Mouse (Mus musculus) myocyte (in vitro differentiated cells): ENCODE measurements around the gene Por.

Source experiments
- CEBPB ChIP-seq: IDR thresholded peaks from 2 replicates; pipeline ENCODE4 v1.6.1; 2011; ENCODE audit warnings: mild to moderate bottlenecking, moderate library complexity; ENCODE audit not compliant: poor library complexity, insufficient read depth, severe bottlenecking
- E2F4 ChIP-seq: IDR thresholded peaks from one replicate; pipeline ENCODE4 v1.6.1; 2011; ENCODE audit warnings: mild to moderate bottlenecking, control low read depth, moderate library complexity; ENCODE audit not compliant: insufficient read depth
- MAX ChIP-seq: IDR thresholded peaks from one replicate; pipeline ENCODE4 v1.6.1; 2011; ENCODE audit warnings: low read depth, mild to moderate bottlenecking, control low read depth
- MYOD1 ChIP-seq, 3 experiments: IDR thresholded peaks; one replicate each; pipeline ENCODE4 v1.6.1; 2011; ENCODE audit warnings: control low read depth in 2 of 3, low read depth in 2 of 3, mild to moderate bottlenecking in 2 of 3, moderate library complexity in 1 of 3; ENCODE audit not compliant: insufficient read length in 2 of 3, control insufficient read depth in 1 of 3
- MYOG ChIP-seq, 3 experiments: IDR thresholded peaks; one replicate each; pipeline ENCODE4 v1.6.1; 2011; ENCODE audit warnings: control low read depth in 2 of 3, low read depth in 2 of 3, mild to moderate bottlenecking in 2 of 3; ENCODE audit not compliant: insufficient read length in 2 of 3, control insufficient read depth in 1 of 3, insufficient read depth in 1 of 3
- POLR2A ChIP-seq: IDR thresholded peaks from one replicate; pipeline ENCODE4 v1.6.1; 2011; ENCODE audit warnings: low read depth, mild to moderate bottlenecking, control low read depth, moderate library complexity; ENCODE audit not compliant: insufficient read length
- POLR2AphosphoS2 ChIP-seq: IDR thresholded peaks from one replicate; pipeline ENCODE4 v1.6.1; 2011; ENCODE audit warnings: low read depth, control low read depth; ENCODE audit not compliant: insufficient read length
- REST ChIP-seq: IDR thresholded peaks from one replicate; pipeline ENCODE4 v1.6.1; 2011; ENCODE audit warnings: mild to moderate bottlenecking, control low read depth, moderate library complexity; ENCODE audit not compliant: insufficient read depth, insufficient read length
- SRF ChIP-seq: IDR thresholded peaks from one replicate; pipeline ENCODE4 v1.6.1; 2011; ENCODE audit warnings: low read depth; ENCODE audit not compliant: control insufficient read depth, insufficient read length
- TCF12 ChIP-seq: IDR thresholded peaks from one replicate; pipeline ENCODE4 v1.6.1; 2011; ENCODE audit warnings: mild to moderate bottlenecking, control low read depth; ENCODE audit not compliant: poor library complexity, insufficient read depth, severe bottlenecking
- TCF3 ChIP-seq: IDR thresholded peaks from one replicate; pipeline ENCODE4 v1.6.1; 2011; ENCODE audit warnings: low read depth, control low read depth; ENCODE audit not compliant: insufficient read length
- USF1 ChIP-seq: IDR thresholded peaks from one replicate; pipeline ENCODE4 v1.6.1; 2011; ENCODE audit warnings: low read depth, mild to moderate bottlenecking, control low read depth, moderate library complexity

GRCm38 (mm10) chr5:135724536-135725322, 54.9 kb downstream of the Por start:
- TF ChIP-seq E2F4 (no peak), POLR2AphosphoS2 (no peak), POLR2A (no peak), TCF12 (no peak), REST (no peak), MYOD1 (IDR thresholded peaks at IDR 0.05; ENCODE audit: control insufficient read depth in 1 of 3, insufficient read length in 2 of 3, low read depth in 2 of 3) (no peak), CEBPB (no peak), MAX (no peak), MYOG (IDR thresholded peaks at IDR 0.05; ENCODE audit: control insufficient read depth in 1 of 3, insufficient read depth in 1 of 3, insufficient read length in 2 of 3, low read depth in 2 of 3) (no peak), USF1 (no peak), TCF3 (no peak), SRF (no peak)
